Mouse (Mus musculus) G1E (cell line): ENCODE results near the gene Hcls1. TPM values are rescaled to one million over a fixed set of nuclear protein-coding genes. Genes with fewer than 3 reads are reported as not detected.
A peak's percentile ranks its signal among the peaks of the same experiment; 100 is the strongest.

Source experiments
- ATAC-seq: 2 replicates; pipeline ENCODE4 v1.8.0; 2016; ENCODE audit warnings: mild to moderate bottlenecking; ENCODE audit not compliant: insufficient number of reproducible peaks, poor library complexity, low FRiP score, severe bottlenecking; ENCODE audit errors: extremely low read depth
- DNase-seq: peaks from one replicate; pipeline ENCODE4 v3.0.0; 2012; ENCODE audit warnings: low spot score
- H3K27me3 ChIP-seq: 2 replicates; pipeline ENCODE4 v1.6.1; 2012; ENCODE audit warnings: mild to moderate bottlenecking, low read length, inconsistent platforms; ENCODE audit not compliant: insufficient read depth
- H3K36me3 ChIP-seq: replicated peaks from 2 replicates; pipeline ENCODE3; 2012; ENCODE audit warnings: mild to moderate bottlenecking, inconsistent platforms
- H3K4me1 ChIP-seq: 2 replicates; pipeline ENCODE4 v1.6.1; 2012; ENCODE audit warnings: low read depth, low read length, inconsistent platforms, mixed read lengths; ENCODE audit not compliant: insufficient read depth
- H3K4me3 ChIP-seq: 2 replicates; pipeline ENCODE4 v1.5.1; 2012; ENCODE audit warnings: low read depth, mild to moderate bottlenecking, inconsistent platforms, low read length, moderate library complexity, mixed read lengths
- H3K9me3 ChIP-seq: replicated peaks from 2 replicates; pipeline ENCODE4 v1.6.1; 2012; ENCODE audit warnings: inconsistent platforms
- CTCF ChIP-seq: IDR thresholded peaks from 2 replicates; pipeline ENCODE4 v1.5.1; 2012; ENCODE audit warnings: low read depth, low read length, inconsistent platforms, mixed read lengths
- GATA1 ChIP-seq: IDR thresholded peaks from 2 replicates; pipeline ENCODE4 v1.6.1; 2012; ENCODE audit warnings: borderline replicate concordance, low read length, inconsistent platforms, mixed read lengths
- GATA2 ChIP-seq: IDR thresholded peaks from 2 replicates; pipeline ENCODE4 v1.6.1; 2012; ENCODE audit warnings: low read depth, low read length, inconsistent platforms, borderline replicate concordance
- POLR2AphosphoS5 ChIP-seq: IDR thresholded peaks from 2 replicates; pipeline ENCODE4 v1.6.1; 2012; ENCODE audit warnings: low read depth, low read length, inconsistent platforms; ENCODE audit not compliant: insufficient replicate concordance
- TAL1 ChIP-seq: conservative IDR thresholded peaks from 2 replicates; pipeline ENCODE4 v1.6.1; 2012; ENCODE audit warnings: low read depth, low read length, inconsistent platforms, mixed read lengths
- polyA plus RNA-seq: library from polyadenylated mRNA; stranded (reverse); fragments of >175 nt; gene quantifications from 2 replicates; pipeline ENCODE4 v1.2.3, GENCODE M21; 2012
- total RNA-seq, 2 experiments: library from RNA; stranded (forward) in 1 of 2; stranded (reverse) in 1 of 2; fragments of 200-1000 nt in 1 of 2; fragments of >200 nt in 1 of 2; fragmentation: Nextera tagmentation in 1 of 2; gene quantifications; 2 replicates each; pipeline ENCODE4 v1.2.3; 2014 to 2017

Hcls1 gene
- total and polyA plus RNA-seq, 3 experiments, result 11.9 to 70.6 (median 50.4) TPM

GRCm38 (mm10) chr16:37012336-37012735, 77.6 kb downstream of the Hcls1 start:
- no peak for DNase-seq
- H3K4me1 ChIP-seq, result peaks cover 26% of the 10 kb centered on the region
- no peaks in the 10 kb centered on the region for H3K9me3 ChIP-seq
- no peak for ATAC-seq
- peaks cover 2% of the 10 kb centered on the region; the same call in 1 of the 2 replicates for H3K27me3 ChIP-seq
- no peak for TF ChIP-seq GATA1
- no peak for TF ChIP-seq CTCF
- TF ChIP-seq POLR2AphosphoS5, result no peak
- TF ChIP-seq TAL1, result no peak
- no peak for TF ChIP-seq GATA2
- peaks cover 32% of the 10 kb centered on the region for H3K36me3 ChIP-seq
- H3K4me3 ChIP-seq, result peak overlapping the region; percentile 100

Other genes starting within 250 kb of the Hcls1 start
- not detected in 2 replicates for gene Ildr1, start 241.0 kb upstream of the Hcls1 start, total RNA-seq (2014; fragmentation: Nextera tagmentation)
- gene Ildr1, start 241.0 kb upstream of the Hcls1 start, total RNA-seq (2017), result 0.27 TPM in 1 of 2 replicates, not detected in the other
- gene Ildr1, start 241.0 kb upstream of the Hcls1 start, polyA plus RNA-seq, result not detected in 2 replicates
- gene Slc15a2, start 150.0 kb upstream of the Hcls1 start, total RNA-seq (2014; fragmentation: Nextera tagmentation), result 141 and 144 TPM in 2 replicates
- 98.9 and 111 TPM in 2 replicates for gene Slc15a2, start 150.0 kb upstream of the Hcls1 start, total RNA-seq (2017)
- gene Slc15a2, start 150.0 kb upstream of the Hcls1 start, polyA plus RNA-seq, result 1.2 and 1.6 TPM in 2 replicates
- 27.7 and 28.0 TPM in 2 replicates for gene Iqcb1, start 106.6 kb upstream of the Hcls1 start, total RNA-seq (2014; fragmentation: Nextera tagmentation)
- 17.3 and 19.0 TPM in 2 replicates for gene Iqcb1, start 106.6 kb upstream of the Hcls1 start, total RNA-seq (2017)
- 1.9 and 2.9 TPM in 2 replicates for gene Iqcb1, start 106.6 kb upstream of the Hcls1 start, polyA plus RNA-seq
- gene Eaf2, start 60.0 kb upstream of the Hcls1 start, total RNA-seq (2014; fragmentation: Nextera tagmentation), result 1.8 and 2.4 TPM in 2 replicates
- gene Eaf2, start 60.0 kb upstream of the Hcls1 start, total RNA-seq (2017), result 1.4 and 2.1 TPM in 2 replicates
- 0.47 and 0.68 TPM in 2 replicates for gene Eaf2, start 60.0 kb upstream of the Hcls1 start, polyA plus RNA-seq
- 30.0 and 31.9 TPM in 2 replicates for gene Golgb1, start 59.8 kb upstream of the Hcls1 start, total RNA-seq (2014; fragmentation: Nextera tagmentation)
- 33.9 and 39.3 TPM in 2 replicates for gene Golgb1, start 59.8 kb upstream of the Hcls1 start, total RNA-seq (2017)
- 11.0 and 12.1 TPM in 2 replicates for gene Golgb1, start 59.8 kb upstream of the Hcls1 start, polyA plus RNA-seq
- gene Fbxo40, start 55.5 kb downstream of the Hcls1 start, total RNA-seq (2014; fragmentation: Nextera tagmentation), result not detected in 2 replicates
- gene Fbxo40, start 55.5 kb downstream of the Hcls1 start, total RNA-seq (2017), result 0.11 and 0.76 TPM in 2 replicates
- not detected in 2 replicates for gene Fbxo40, start 55.5 kb downstream of the Hcls1 start, polyA plus RNA-seq
- 42.1 and 45.1 TPM in 2 replicates for gene Polq, start 76.8 kb downstream of the Hcls1 start, total RNA-seq (2014; fragmentation: Nextera tagmentation)
- gene Polq, start 76.8 kb downstream of the Hcls1 start, total RNA-seq (2017), result 24.5 and 26.9 TPM in 2 replicates
- 3.0 and 4.2 TPM in 2 replicates for gene Polq, start 76.8 kb downstream of the Hcls1 start, polyA plus RNA-seq